Mouse (Mus musculus): ENCODE measurements at regions not wholly inside any gene's neighbourhood (a gene's known extent, or its start where the extent isn't known, plus 50 kb on each side); places are given as distances from the start of the nearest gene placed in this dataset.
A peak's percentile ranks its signal among the peaks of the same experiment; 100 is the strongest.
"Not testable (repeated sequence)": the region's sequence is repeated elsewhere in the genome, so short reads cannot be mapped to it uniquely, and the experiment has no call there.

DNA sequence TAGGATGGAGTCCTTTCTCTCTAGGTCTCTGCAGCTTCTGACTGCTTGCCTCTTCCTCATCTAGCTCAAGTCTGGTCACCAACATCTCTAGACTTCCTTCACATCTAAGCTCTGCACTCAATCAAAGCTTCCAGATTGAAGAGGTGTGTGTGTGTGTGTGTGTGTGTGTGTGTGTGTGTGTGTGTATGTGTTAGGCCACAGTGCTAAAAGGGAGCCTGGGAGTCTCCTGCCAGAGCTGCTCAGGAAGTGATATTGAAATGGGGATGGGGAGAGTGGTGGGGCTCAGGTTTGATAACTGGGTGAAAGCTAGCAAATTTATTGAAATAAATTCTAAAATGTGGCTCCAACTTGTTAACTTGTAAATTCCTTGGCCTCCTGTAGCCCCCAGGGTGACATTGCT is 73.3 kb downstream of the Gm31371 start:
- DNase-seq (ENCODE audit: low read depth, low spot score); H3K36me3 ChIP-seq (ENCODE audit: control insufficient read depth, insufficient read depth, low read length, poor library complexity, severe bottlenecking): not testable (repeated sequence)

GRCm38 (mm10) chr8:19979536-19980345 is 76.5 kb downstream of the Gm31371 start:
- Histone ChIP-seq H3K36me3 (ENCODE audit: control insufficient read depth, insufficient read depth, low read length, poor library complexity, severe bottlenecking) (no peaks in the 10 kb centered on the region), H3K27me3 (ENCODE audit: control insufficient read depth, insufficient read depth, low read length, poor library complexity, severe bottlenecking) (no peaks in the 10 kb centered on the region)
- DNase-seq (ENCODE audit: low read depth, low spot score) = peak; percentile 75

More for the DNA sequence above, 73.3 kb downstream of the Gm31371 start:
- H3K27me3 ChIP-seq (ENCODE audit: control insufficient read depth, insufficient read depth, low read length, poor library complexity, severe bottlenecking) = not testable (repeated sequence)

DNA sequence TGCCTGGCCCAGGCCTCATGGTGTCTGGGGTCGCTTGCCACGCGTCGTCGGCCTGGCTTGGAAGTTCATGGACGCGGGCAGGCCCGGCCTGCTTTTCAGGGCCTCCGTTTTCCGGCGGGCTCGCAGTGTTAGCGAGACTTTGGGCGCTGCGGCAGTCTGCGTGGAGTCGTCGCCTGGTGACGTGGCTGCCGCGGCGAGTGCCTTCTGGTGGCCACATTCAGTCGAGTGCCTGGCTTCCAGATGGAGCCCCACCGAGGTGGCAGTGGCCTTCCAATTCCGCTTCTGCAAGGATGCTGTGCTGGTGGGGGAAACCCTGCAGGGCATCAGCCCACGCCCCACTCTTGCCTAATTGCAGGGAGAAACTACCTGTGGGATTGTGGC is 77.1 kb downstream of the Gm31371 start:
- DNase-seq (ENCODE audit: low read depth, low spot score) = peak; percentile 5
- H3K27me3 ChIP-seq (ENCODE audit: control insufficient read depth, insufficient read depth, low read length, poor library complexity, severe bottlenecking); H3K36me3 ChIP-seq (ENCODE audit: control insufficient read depth, insufficient read depth, low read length, poor library complexity, severe bottlenecking): not testable (repeated sequence)

DNA sequence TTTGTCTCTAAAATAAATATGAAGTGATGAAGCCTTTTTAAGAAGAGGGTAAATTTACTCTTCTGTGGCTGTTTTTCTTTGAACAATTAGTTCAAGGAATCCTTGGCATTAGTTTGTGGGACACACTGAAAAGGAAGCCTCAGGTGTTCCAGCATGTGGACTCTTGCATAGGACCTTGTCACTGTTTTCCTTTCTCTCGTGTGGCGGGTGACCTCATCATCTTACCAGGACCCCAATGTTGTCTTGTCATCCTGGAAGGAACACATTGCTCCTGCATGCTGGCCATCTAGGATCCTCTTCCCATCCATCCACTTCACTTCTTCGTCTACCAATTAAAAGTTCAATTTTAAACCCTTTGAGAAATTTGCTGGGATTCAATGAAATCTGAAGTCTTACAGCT is 104.9 kb downstream of the Gm31371 start:
- not testable (repeated sequence) for DNase-seq (ENCODE audit: low read depth, low spot score); H3K27me3 ChIP-seq (ENCODE audit: control insufficient read depth, insufficient read depth, low read length, poor library complexity, severe bottlenecking); H3K36me3 ChIP-seq (ENCODE audit: control insufficient read depth, insufficient read depth, low read length, poor library complexity, severe bottlenecking)

DNA sequence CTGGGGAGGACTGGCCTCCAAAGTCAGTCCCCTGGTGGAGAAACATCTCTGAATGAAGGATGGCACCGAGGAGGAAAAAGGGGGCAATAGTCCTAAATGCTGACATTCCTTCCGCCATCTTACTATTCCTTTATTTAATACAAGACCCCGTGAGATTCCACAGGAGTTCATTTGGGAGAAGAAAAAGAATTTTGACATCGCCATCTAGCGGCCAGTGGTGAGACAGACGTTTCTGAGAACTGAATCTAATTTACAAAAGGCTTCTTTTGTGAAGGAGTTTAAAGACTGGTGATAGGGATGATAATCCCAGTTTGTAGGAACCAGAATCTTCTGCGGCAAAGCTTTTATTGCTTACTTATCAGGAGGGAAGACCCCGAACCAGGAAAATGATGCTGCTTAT is 107.8 kb downstream of the Gm31371 start:
- not testable (repeated sequence) for H3K27me3 ChIP-seq (ENCODE audit: control insufficient read depth, insufficient read depth, low read length, poor library complexity, severe bottlenecking); H3K36me3 ChIP-seq (ENCODE audit: control insufficient read depth, insufficient read depth, low read length, poor library complexity, severe bottlenecking)
- DNase-seq (ENCODE audit: low read depth, low spot score) = peak; percentile 3

- not testable (repeated sequence) for H3K27me3 ChIP-seq (ENCODE audit: control insufficient read depth, insufficient read depth, low read length, poor library complexity, severe bottlenecking); H3K36me3 ChIP-seq (ENCODE audit: control insufficient read depth, insufficient read depth, low read length, poor library complexity, severe bottlenecking)
- peak; percentile 37 for DNase-seq (ENCODE audit: low read depth, low spot score)
Measured at GRCm38 (mm10) chr8:20013278-20013677, 110.1 kb downstream of the Gm31371 start.

GRCm38 (mm10) chr8:20014451-20015130 is 111.4 kb downstream of the Gm31371 start:
- DNase-seq (ENCODE audit: low read depth, low spot score); H3K36me3 ChIP-seq (ENCODE audit: control insufficient read depth, insufficient read depth, low read length, poor library complexity, severe bottlenecking); H3K27me3 ChIP-seq (ENCODE audit: control insufficient read depth, insufficient read depth, low read length, poor library complexity, severe bottlenecking): not testable (repeated sequence)

- DNase-seq (ENCODE audit: low read depth, low spot score); H3K27me3 ChIP-seq (ENCODE audit: control insufficient read depth, insufficient read depth, low read length, poor library complexity, severe bottlenecking); H3K36me3 ChIP-seq (ENCODE audit: control insufficient read depth, insufficient read depth, low read length, poor library complexity, severe bottlenecking): not testable (repeated sequence)
Measured at GRCm38 (mm10) chr8:20015411-20016081, 112.4 kb downstream of the Gm31371 start.

DNA sequence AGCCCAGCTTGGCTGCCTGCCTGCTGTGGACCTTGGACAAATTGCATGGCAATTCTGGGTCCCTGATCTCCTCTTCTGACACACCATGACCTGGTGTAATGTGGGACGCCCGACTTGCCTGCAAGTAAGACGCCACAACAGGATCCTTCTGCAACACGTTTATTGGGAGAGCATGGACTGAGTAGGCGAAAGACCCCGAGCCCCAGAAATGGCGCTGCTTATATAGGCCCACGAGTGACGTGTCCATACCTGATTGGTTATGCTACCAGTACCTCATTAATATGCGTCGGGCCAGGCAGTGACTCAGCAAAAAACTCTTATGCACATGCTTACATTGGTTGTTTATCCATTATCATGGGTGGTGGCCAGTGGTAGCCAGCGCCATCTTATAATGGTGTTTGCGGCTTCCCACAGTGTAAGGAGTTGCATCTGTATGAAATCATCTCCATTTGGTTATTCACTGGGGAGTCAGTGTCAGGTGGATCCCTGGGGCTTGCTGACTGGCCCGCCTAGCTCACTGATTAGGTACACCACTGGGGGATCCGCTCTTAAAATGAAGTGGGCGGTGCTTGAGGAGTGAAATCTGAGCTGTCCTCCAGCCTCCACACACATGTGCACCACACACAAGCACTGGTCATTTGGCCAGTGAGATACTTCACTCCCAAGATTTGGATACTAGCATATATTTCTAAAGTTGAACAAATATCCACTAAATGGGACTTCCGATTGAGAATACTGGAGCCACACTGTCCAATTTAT is 113.1 kb downstream of the Gm31371 start:
- H3K27me3 ChIP-seq (ENCODE audit: control insufficient read depth, insufficient read depth, low read length, poor library complexity, severe bottlenecking); DNase-seq (ENCODE audit: low read depth, low spot score); H3K36me3 ChIP-seq (ENCODE audit: control insufficient read depth, insufficient read depth, low read length, poor library complexity, severe bottlenecking): not testable (repeated sequence)

- not testable (repeated sequence) for DNase-seq (ENCODE audit: low read depth, low spot score); H3K36me3 ChIP-seq (ENCODE audit: control insufficient read depth, insufficient read depth, low read length, poor library complexity, severe bottlenecking); H3K27me3 ChIP-seq (ENCODE audit: control insufficient read depth, insufficient read depth, low read length, poor library complexity, severe bottlenecking)
Measured at GRCm38 (mm10) chr8:20025521-20025920, 122.3 kb downstream of the Gm31371 start.

DNA sequence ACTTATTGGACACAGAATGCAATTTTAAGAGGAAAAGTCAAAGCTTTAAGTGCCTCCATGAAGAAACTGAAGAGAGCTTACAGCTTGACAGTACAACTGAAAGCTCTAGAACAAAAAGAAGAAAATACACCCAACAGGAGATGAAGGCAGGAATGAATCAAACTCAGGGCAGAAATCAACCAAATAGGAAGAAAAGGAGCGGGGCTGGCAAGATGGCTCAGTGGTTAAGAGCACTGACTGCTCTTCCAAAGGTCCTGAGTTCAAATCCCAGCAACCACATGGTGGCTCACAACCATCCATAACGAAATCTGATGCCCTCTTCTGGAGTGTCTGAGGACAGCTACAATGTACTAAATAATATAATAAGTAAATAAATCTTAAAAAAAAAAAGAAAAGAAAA is 124.8 kb downstream of the Gm31371 start:
- H3K36me3 ChIP-seq (ENCODE audit: control insufficient read depth, insufficient read depth, low read length, poor library complexity, severe bottlenecking); DNase-seq (ENCODE audit: low read depth, low spot score); H3K27me3 ChIP-seq (ENCODE audit: control insufficient read depth, insufficient read depth, low read length, poor library complexity, severe bottlenecking): not testable (repeated sequence)

GRCm38 (mm10) chr8:20030131-20030530 is 126.9 kb downstream of the Gm31371 start:
- not testable (repeated sequence) for H3K27me3 ChIP-seq (ENCODE audit: control insufficient read depth, insufficient read depth, low read length, poor library complexity, severe bottlenecking); DNase-seq (ENCODE audit: low read depth, low spot score); H3K36me3 ChIP-seq (ENCODE audit: control insufficient read depth, insufficient read depth, low read length, poor library complexity, severe bottlenecking)

GRCm38 (mm10) chr8:20057626-20058025 is 154.4 kb downstream of the Gm31371 start:
- DNase-seq (ENCODE audit: low read depth, low spot score); H3K36me3 ChIP-seq (ENCODE audit: control insufficient read depth, insufficient read depth, low read length, poor library complexity, severe bottlenecking); H3K27me3 ChIP-seq (ENCODE audit: control insufficient read depth, insufficient read depth, low read length, poor library complexity, severe bottlenecking): not testable (repeated sequence)

DNA sequence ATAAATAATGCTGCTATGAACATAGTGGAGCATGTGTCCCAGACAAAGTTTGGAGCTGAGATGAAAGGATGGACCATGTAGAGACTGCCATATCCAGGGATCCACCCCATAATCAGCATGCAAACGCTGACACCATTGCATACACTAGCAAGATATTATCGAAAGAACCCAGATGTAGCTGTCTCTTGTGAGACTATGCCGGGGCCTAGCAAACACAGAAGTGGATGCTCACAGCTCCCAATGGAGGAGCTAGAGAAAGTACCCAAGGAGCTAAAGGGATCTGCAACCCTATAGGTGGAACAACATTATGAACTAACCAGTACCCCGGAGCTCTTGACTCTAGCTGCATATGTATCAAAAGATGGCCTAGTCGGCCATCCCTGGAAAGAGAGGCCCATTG is 194.9 kb downstream of the Gm31371 start:
- DNase-seq (ENCODE audit: low read depth, low spot score); H3K36me3 ChIP-seq (ENCODE audit: control insufficient read depth, insufficient read depth, low read length, poor library complexity, severe bottlenecking); H3K27me3 ChIP-seq (ENCODE audit: control insufficient read depth, insufficient read depth, low read length, poor library complexity, severe bottlenecking): not testable (repeated sequence)

All from splenic B cell, adult 2 months (primary cell).